Mouse (Mus musculus) myocyte (in vitro differentiated cells): ENCODE measurements around the gene Rapgef4. TPM values are rescaled to one million over a fixed set of nuclear protein-coding genes. Genes with fewer than 3 reads are reported as not detected.

ENCODE experiments used
- H3K27me3 ChIP-seq: one replicate; pipeline ENCODE4 v1.6.1; 2011; ENCODE audit not compliant: control insufficient read depth, insufficient read depth, insufficient read length
- H3K36me3 ChIP-seq: one replicate; pipeline ENCODE4 v1.6.1; 2011; ENCODE audit not compliant: control insufficient read depth, insufficient read depth
- H3K4me2 ChIP-seq: one replicate; pipeline ENCODE4 v1.6.1; 2011; ENCODE audit warnings: low read depth, control low read depth
- H3K4me3 ChIP-seq: one replicate; pipeline ENCODE4 v1.5.1; 2011; ENCODE audit warnings: mild to moderate bottlenecking, control low read depth, moderate library complexity
- H3K79me2 ChIP-seq: one replicate; pipeline ENCODE4 v1.6.1; 2011; ENCODE audit not compliant: control insufficient read depth, insufficient read depth
- H3ac ChIP-seq: one replicate; pipeline ENCODE4 v1.6.1; 2011; ENCODE audit not compliant: control insufficient read depth, insufficient read length
- CEBPB ChIP-seq: IDR thresholded peaks from 2 replicates; pipeline ENCODE4 v1.6.1; 2011; ENCODE audit warnings: mild to moderate bottlenecking, moderate library complexity; ENCODE audit not compliant: poor library complexity, insufficient read depth, severe bottlenecking
- E2F4 ChIP-seq: IDR thresholded peaks from one replicate; pipeline ENCODE4 v1.6.1; 2011; ENCODE audit warnings: mild to moderate bottlenecking, control low read depth, moderate library complexity; ENCODE audit not compliant: insufficient read depth
- MAX ChIP-seq: IDR thresholded peaks from one replicate; pipeline ENCODE4 v1.6.1; 2011; ENCODE audit warnings: low read depth, mild to moderate bottlenecking, control low read depth
- MYOD1 ChIP-seq, 3 experiments: IDR thresholded peaks; one replicate each; pipeline ENCODE4 v1.6.1; 2011; ENCODE audit warnings: control low read depth in 2 of 3, low read depth in 2 of 3, mild to moderate bottlenecking in 2 of 3, moderate library complexity in 1 of 3; ENCODE audit not compliant: insufficient read length in 2 of 3, control insufficient read depth in 1 of 3
- MYOG ChIP-seq, 3 experiments: IDR thresholded peaks; one replicate each; pipeline ENCODE4 v1.6.1; 2011; ENCODE audit warnings: control low read depth in 2 of 3, low read depth in 2 of 3, mild to moderate bottlenecking in 2 of 3; ENCODE audit not compliant: insufficient read length in 2 of 3, control insufficient read depth in 1 of 3, insufficient read depth in 1 of 3
- POLR2A ChIP-seq: IDR thresholded peaks from one replicate; pipeline ENCODE4 v1.6.1; 2011; ENCODE audit warnings: low read depth, mild to moderate bottlenecking, control low read depth, moderate library complexity; ENCODE audit not compliant: insufficient read length
- POLR2AphosphoS2 ChIP-seq: IDR thresholded peaks from one replicate; pipeline ENCODE4 v1.6.1; 2011; ENCODE audit warnings: low read depth, control low read depth; ENCODE audit not compliant: insufficient read length
- REST ChIP-seq: IDR thresholded peaks from one replicate; pipeline ENCODE4 v1.6.1; 2011; ENCODE audit warnings: mild to moderate bottlenecking, control low read depth, moderate library complexity; ENCODE audit not compliant: insufficient read depth, insufficient read length
- SRF ChIP-seq: IDR thresholded peaks from one replicate; pipeline ENCODE4 v1.6.1; 2011; ENCODE audit warnings: low read depth; ENCODE audit not compliant: control insufficient read depth, insufficient read length
- TCF12 ChIP-seq: IDR thresholded peaks from one replicate; pipeline ENCODE4 v1.6.1; 2011; ENCODE audit warnings: mild to moderate bottlenecking, control low read depth; ENCODE audit not compliant: poor library complexity, insufficient read depth, severe bottlenecking
- TCF3 ChIP-seq: IDR thresholded peaks from one replicate; pipeline ENCODE4 v1.6.1; 2011; ENCODE audit warnings: low read depth, control low read depth; ENCODE audit not compliant: insufficient read length
- USF1 ChIP-seq: IDR thresholded peaks from one replicate; pipeline ENCODE4 v1.6.1; 2011; ENCODE audit warnings: low read depth, mild to moderate bottlenecking, control low read depth, moderate library complexity
- polyA plus RNA-seq: library from polyadenylated mRNA; unstranded; fragments of >200 nt; fragmentation: generic; extraction: Trizol; gene quantifications from one replicate; pipeline ENCODE4 v1.2.1, GENCODE M21; 2012; ENCODE audit warnings: missing spikeins

Gene Rapgef4
- polyA plus RNA-seq, 1 experiment = 0.28 TPM

GRCm38 (mm10) chr2:72159281-72159680 is 178.2 kb downstream of the Rapgef4 start:
- TF ChIP-seq REST (no peak), SRF (no peak)

GRCm38 (mm10) chr2:72165136-72165854 is 184.3 kb downstream of the Rapgef4 start:
- no peaks in the 10 kb centered on the region for H3K36me3 ChIP-seq
- TF ChIP-seq USF1 (no peak), SRF (no peak)
- H3ac ChIP-seq = no peak overlapping the region
- H3K27me3 ChIP-seq = no peaks in the 10 kb centered on the region
- no peak overlapping the region for H3K4me3 ChIP-seq
- H3K79me2 ChIP-seq = no peaks in the 10 kb centered on the region
- H3K4me2 ChIP-seq = no peak overlapping the region

More at GRCm38 (mm10) chr2:72159281-72159680, 178.2 kb downstream of the Rapgef4 start:
- Histone ChIP-seq H3ac (no peak overlapping the region), H3K36me3 (no peaks in the 10 kb centered on the region), H3K27me3 (no peaks in the 10 kb centered on the region), H3K79me2 (no peaks in the 10 kb centered on the region), H3K4me2 (no peak overlapping the region), H3K4me3 (no peak overlapping the region)

GRCm38 (mm10) chr2:72169451-72170100 is 188.5 kb downstream of the Rapgef4 start:
- no peaks in the 10 kb centered on the region for H3K79me2 ChIP-seq
- H3K27me3 ChIP-seq = no peaks in the 10 kb centered on the region
- H3K4me3 ChIP-seq = no peak overlapping the region
- no peak overlapping the region for H3ac ChIP-seq
- no peak for TF ChIP-seq REST
- no peak for TF ChIP-seq POLR2AphosphoS2
- TF ChIP-seq CEBPB = no peak
- no peak for TF ChIP-seq TCF3
- no peak for TF ChIP-seq MYOG (IDR thresholded peaks at IDR 0.05; ENCODE audit: control insufficient read depth in 1 of 3, insufficient read depth in 1 of 3, insufficient read length in 2 of 3, low read depth in 2 of 3)
- TF ChIP-seq POLR2A = no peak
- no peak for TF ChIP-seq MYOD1 (IDR thresholded peaks at IDR 0.05; ENCODE audit: control insufficient read depth in 1 of 3, insufficient read length in 2 of 3, low read depth in 2 of 3)
- TF ChIP-seq E2F4 = no peak
- TF ChIP-seq USF1 = no peak
- TF ChIP-seq SRF = no peak
- TF ChIP-seq TCF12 = no peak
- no peak for TF ChIP-seq MAX
- no peaks in the 10 kb centered on the region for H3K36me3 ChIP-seq
- H3K4me2 ChIP-seq = no peak overlapping the region

GRCm38 (mm10) chr2:72170546-72170945 is 189.5 kb downstream of the Rapgef4 start:
- H3K36me3 ChIP-seq = no peaks in the 10 kb centered on the region
- no peak overlapping the region for H3K4me3 ChIP-seq
- no peak overlapping the region for H3ac ChIP-seq
- no peaks in the 10 kb centered on the region for H3K79me2 ChIP-seq
- H3K27me3 ChIP-seq = no peaks in the 10 kb centered on the region
- H3K4me2 ChIP-seq = no peak overlapping the region
- TF ChIP-seq MYOG (IDR thresholded peaks at IDR 0.05; ENCODE audit: control insufficient read depth in 1 of 3, insufficient read depth in 1 of 3, insufficient read length in 2 of 3, low read depth in 2 of 3) = no peak
- TF ChIP-seq POLR2A = no peak
- no peak for TF ChIP-seq CEBPB
- no peak for TF ChIP-seq TCF3
- TF ChIP-seq REST = no peak
- no peak for TF ChIP-seq E2F4
- TF ChIP-seq TCF12 = no peak
- TF ChIP-seq MYOD1 (IDR thresholded peaks at IDR 0.05; ENCODE audit: control insufficient read depth in 1 of 3, insufficient read length in 2 of 3, low read depth in 2 of 3) = no peak
- no peak for TF ChIP-seq SRF
- TF ChIP-seq POLR2AphosphoS2 = no peak
- TF ChIP-seq MAX = no peak
- TF ChIP-seq USF1 = no peak

GRCm38 (mm10) chr2:72171204-72171603 is 190.2 kb downstream of the Rapgef4 start:
- H3ac ChIP-seq = no peak overlapping the region
- no peaks in the 10 kb centered on the region for H3K27me3 ChIP-seq
- no peaks in the 10 kb centered on the region for H3K36me3 ChIP-seq
- H3K4me2 ChIP-seq = no peak overlapping the region
- H3K79me2 ChIP-seq = no peaks in the 10 kb centered on the region
- no peak for TF ChIP-seq MYOD1 (IDR thresholded peaks at IDR 0.05; ENCODE audit: control insufficient read depth in 1 of 3, insufficient read length in 2 of 3, low read depth in 2 of 3)
- no peak for TF ChIP-seq E2F4
- TF ChIP-seq MYOG (IDR thresholded peaks at IDR 0.05; ENCODE audit: control insufficient read depth in 1 of 3, insufficient read depth in 1 of 3, insufficient read length in 2 of 3, low read depth in 2 of 3) = no peak
- no peak for TF ChIP-seq MAX
- TF ChIP-seq USF1 = no peak
- TF ChIP-seq TCF12 = no peak
- TF ChIP-seq SRF = no peak
- no peak for TF ChIP-seq REST
- H3K4me3 ChIP-seq = no peak overlapping the region

- H3K4me3 ChIP-seq = no peak overlapping the region
- no peaks in the 10 kb centered on the region for H3K36me3 ChIP-seq
- H3K27me3 ChIP-seq = no peaks in the 10 kb centered on the region
- TF ChIP-seq CEBPB (no peak), MAX (no peak), TCF3 (no peak), USF1 (no peak), POLR2AphosphoS2 (no peak), TCF12 (no peak), MYOG (IDR thresholded peaks at IDR 0.05; ENCODE audit: control insufficient read depth in 1 of 3, insufficient read depth in 1 of 3, insufficient read length in 2 of 3, low read depth in 2 of 3) (no peak), POLR2A (no peak), SRF (no peak), E2F4 (no peak), MYOD1 (IDR thresholded peaks at IDR 0.05; ENCODE audit: control insufficient read depth in 1 of 3, insufficient read length in 2 of 3, low read depth in 2 of 3) (no peak), REST (no peak)
- no peak overlapping the region for H3ac ChIP-seq
- no peak overlapping the region for H3K4me2 ChIP-seq
- no peaks in the 10 kb centered on the region for H3K79me2 ChIP-seq
These were observed 192.0 kb downstream of the Rapgef4 start for GRCm38 (mm10) chr2:72173010-72173409.
